Mouse (Mus musculus): ENCODE data around the gene Prkce. TPM values are rescaled to one million over a fixed set of nuclear protein-coding genes. Genes with fewer than 3 reads are reported as not detected.

The Prkce gene
- polyA plus RNA-seq, 1 experiment from 2014 or later, result 2.0 TPM

GRCm38 (mm10) chr17:86639279-86639678 is 471.7 kb downstream of the Prkce start:
- Histone ChIP-seq H3K9me3 (ENCODE audit: low read length) (no peaks in the 10 kb centered on the region), H3K36me3 (replicated peaks; ENCODE audit: insufficient read depth, low read length) (no peaks in the 10 kb centered on the region), H3K27me3 (ENCODE audit: insufficient read depth, low read length) (no peaks in the 10 kb centered on the region), H3K4me3 (ENCODE audit: low read depth, low read length) (no peak overlapping the region), H3K4me1 (ENCODE audit: insufficient read depth) (no peaks in the 10 kb centered on the region), H3K9ac (replicated peaks) (no peak overlapping the region), H3K27ac (ENCODE audit: low read depth) (no peak overlapping the region), H3K4me2 (ENCODE audit: low read depth, low read length) (no peak overlapping the region)
- no peak for ATAC-seq
- no peak for DNase-seq
- 83% methylated on average over 3 of the region's 3 CpGs for WGBS (ENCODE audit: insufficient replicate concordance)
- TF ChIP-seq EP300 (IDR thresholded peaks at IDR 0.05; ENCODE audit: low read depth), result no peak
- no peak for TF ChIP-seq CTCF (IDR thresholded peaks at IDR 0.05; ENCODE audit: low read depth)

DNA sequence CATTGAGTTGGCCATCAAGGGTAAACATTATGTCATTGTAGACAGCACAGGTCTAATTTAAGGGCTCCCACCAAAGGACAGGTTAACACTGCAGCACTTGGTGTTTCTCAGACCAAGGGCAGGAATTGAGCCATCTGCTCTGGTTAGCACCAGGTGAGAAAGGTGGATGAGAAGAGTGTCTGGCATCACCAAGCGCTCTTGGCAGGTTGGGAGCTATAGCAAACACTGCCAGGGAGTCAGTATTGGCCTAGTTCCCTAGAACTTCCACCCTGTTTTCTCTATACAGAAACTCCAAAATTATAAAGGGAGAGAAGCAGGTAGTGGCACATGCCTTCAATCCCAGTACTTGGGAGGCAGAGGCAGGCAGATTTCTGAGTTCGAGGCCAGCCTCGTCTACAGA is 479.6 kb downstream of the Prkce start:
- Histone ChIP-seq H3K9me3 (ENCODE audit: low read length) (no peaks in the 10 kb centered on the region), H3K36me3 (replicated peaks; ENCODE audit: insufficient read depth, low read length) (no peaks in the 10 kb centered on the region), H3K9ac (replicated peaks) (no peak overlapping the region), H3K4me1 (ENCODE audit: insufficient read depth) (no peaks in the 10 kb centered on the region), H3K4me3 (ENCODE audit: low read depth, low read length) (no peak overlapping the region), H3K27ac (ENCODE audit: low read depth) (no peak overlapping the region), H3K4me2 (ENCODE audit: low read depth, low read length) (no peak overlapping the region), H3K27me3 (ENCODE audit: insufficient read depth, low read length) (no peaks in the 10 kb centered on the region)
- no peak for TF ChIP-seq EP300 (IDR thresholded peaks at IDR 0.05; ENCODE audit: low read depth)
- TF ChIP-seq CTCF (IDR thresholded peaks at IDR 0.05; ENCODE audit: low read depth), result no peak
- no peak for DNase-seq
- no peak for ATAC-seq
- WGBS (ENCODE audit: insufficient replicate concordance), result 82% methylated on average over 3 of the region's 3 CpGs

DNA sequence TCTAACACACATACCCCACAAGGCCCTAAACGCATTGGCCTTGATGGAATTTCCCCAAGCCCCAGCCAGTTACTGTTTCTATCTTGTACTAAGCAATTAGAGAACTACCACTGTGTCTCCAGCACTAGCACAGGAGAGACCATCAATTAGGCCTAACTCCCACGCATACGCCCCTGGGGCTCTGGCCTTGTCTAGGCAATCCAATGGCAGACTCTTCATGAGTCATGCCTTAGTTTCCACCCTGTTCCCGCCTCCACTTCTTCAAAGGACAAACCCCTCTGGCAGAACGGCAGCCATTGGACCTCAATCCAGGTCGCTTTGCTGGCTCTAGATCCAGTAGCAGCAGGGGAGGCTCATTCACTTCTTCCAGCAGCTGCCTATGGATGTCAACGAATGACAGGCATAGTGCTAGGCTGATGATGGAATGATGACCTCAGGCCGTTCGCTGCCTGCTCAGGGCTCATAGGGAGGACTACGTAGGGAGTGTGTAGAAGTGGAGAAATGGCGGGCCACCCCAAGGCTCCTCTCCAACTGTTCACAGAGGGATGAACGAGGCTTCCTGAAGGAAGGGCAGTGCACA is 481.4 kb downstream of the Prkce start:
- Histone ChIP-seq H3K27me3 (ENCODE audit: insufficient read depth, low read length) (no peaks in the 10 kb centered on the region), H3K9me3 (ENCODE audit: low read length) (no peaks in the 10 kb centered on the region), H3K4me3 (ENCODE audit: low read depth, low read length) (no peak overlapping the region), H3K36me3 (replicated peaks; ENCODE audit: insufficient read depth, low read length) (no peaks in the 10 kb centered on the region), H3K4me2 (ENCODE audit: low read depth, low read length) (no peak overlapping the region), H3K9ac (replicated peaks) (no peak overlapping the region), H3K27ac (ENCODE audit: low read depth) (no peak overlapping the region), H3K4me1 (ENCODE audit: insufficient read depth) (no peaks in the 10 kb centered on the region)
- WGBS (ENCODE audit: insufficient replicate concordance), result 84% methylated on average over 12 of the region's 12 CpGs
- DNase-seq (no peak), ATAC-seq (no peak)
- TF ChIP-seq EP300 (IDR thresholded peaks at IDR 0.05; ENCODE audit: low read depth) (no peak), CTCF (IDR thresholded peaks at IDR 0.05; ENCODE audit: low read depth) (no peak)

DNA sequence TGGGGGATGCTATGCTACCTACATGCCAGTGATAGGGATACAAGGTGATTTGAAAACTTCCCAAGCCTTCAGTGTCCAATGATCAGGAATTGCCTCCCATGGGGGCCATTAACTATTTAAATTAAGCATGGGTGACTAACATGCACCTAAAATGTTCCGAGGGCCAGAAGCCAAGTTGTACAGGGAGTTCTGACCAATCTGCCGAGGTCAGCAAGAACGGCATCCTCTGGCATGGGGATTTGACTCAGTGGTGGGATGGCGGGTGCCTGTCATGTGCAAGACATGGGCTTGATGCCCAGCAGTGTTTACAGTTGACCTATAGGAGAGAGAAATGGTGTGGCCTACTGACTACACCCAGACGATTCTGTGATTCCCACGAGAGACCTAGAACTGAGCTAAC is 482.7 kb downstream of the Prkce start:
- no peak for ATAC-seq
- Histone ChIP-seq H3K4me3 (ENCODE audit: low read depth, low read length) (no peak overlapping the region), H3K9ac (replicated peaks) (no peak overlapping the region), H3K4me1 (ENCODE audit: insufficient read depth) (no peaks in the 10 kb centered on the region), H3K27ac (ENCODE audit: low read depth) (no peak overlapping the region), H3K27me3 (ENCODE audit: insufficient read depth, low read length) (no peaks in the 10 kb centered on the region), H3K9me3 (ENCODE audit: low read length) (no peaks in the 10 kb centered on the region), H3K36me3 (replicated peaks; ENCODE audit: insufficient read depth, low read length) (no peaks in the 10 kb centered on the region), H3K4me2 (ENCODE audit: low read depth, low read length) (no peak overlapping the region)
- TF ChIP-seq CTCF (IDR thresholded peaks at IDR 0.05; ENCODE audit: low read depth) (no peak), EP300 (IDR thresholded peaks at IDR 0.05; ENCODE audit: low read depth) (no peak)
- 81% methylated on average over 6 of the region's 6 CpGs for WGBS (ENCODE audit: insufficient replicate concordance)
- DNase-seq, result no peak

DNA sequence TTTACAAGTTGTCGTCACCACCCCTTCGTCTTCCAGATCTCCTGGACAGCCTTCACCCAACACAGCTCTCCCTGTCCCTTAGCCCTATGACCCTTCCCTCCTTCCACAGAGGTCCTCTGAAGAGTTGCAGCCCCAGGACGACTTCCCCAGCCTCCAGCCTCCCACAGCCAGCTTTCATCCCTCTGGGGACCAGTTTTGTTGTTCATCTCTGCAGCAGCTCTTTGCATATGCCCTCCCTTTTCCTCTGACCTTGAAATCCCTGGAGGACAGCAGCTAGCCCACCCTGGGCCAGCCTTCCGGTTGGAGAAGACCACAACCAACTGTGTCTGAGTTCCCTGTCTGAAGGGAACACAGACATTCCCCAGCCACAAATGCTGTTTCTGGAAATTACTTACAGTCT is 483.5 kb downstream of the Prkce start:
- no peak overlapping the region for H3K27ac ChIP-seq (ENCODE audit: low read depth)
- no peaks in the 10 kb centered on the region; the same call in 1 of the 2 replicates for H3K36me3 ChIP-seq (replicated peaks; ENCODE audit: insufficient read depth, low read length)
- H3K27me3 ChIP-seq (ENCODE audit: insufficient read depth, low read length), result no peaks in the 10 kb centered on the region
- DNase-seq, result no peak
- no peaks in the 10 kb centered on the region for H3K4me1 ChIP-seq (ENCODE audit: insufficient read depth)
- no peak for ATAC-seq
- 57% methylated on average over 4 of the region's 4 CpGs for WGBS (ENCODE audit: insufficient replicate concordance)
- H3K4me3 ChIP-seq (ENCODE audit: low read depth, low read length), result no peak overlapping the region
- H3K4me2 ChIP-seq (ENCODE audit: low read depth, low read length), result no peak overlapping the region
- H3K9ac ChIP-seq (replicated peaks), result no peak overlapping the region
- no peaks in the 10 kb centered on the region for H3K9me3 ChIP-seq (ENCODE audit: low read length)
- no peak for TF ChIP-seq EP300 (IDR thresholded peaks at IDR 0.05; ENCODE audit: low read depth)
- no peak for TF ChIP-seq CTCF (IDR thresholded peaks at IDR 0.05; ENCODE audit: low read depth)

DNA sequence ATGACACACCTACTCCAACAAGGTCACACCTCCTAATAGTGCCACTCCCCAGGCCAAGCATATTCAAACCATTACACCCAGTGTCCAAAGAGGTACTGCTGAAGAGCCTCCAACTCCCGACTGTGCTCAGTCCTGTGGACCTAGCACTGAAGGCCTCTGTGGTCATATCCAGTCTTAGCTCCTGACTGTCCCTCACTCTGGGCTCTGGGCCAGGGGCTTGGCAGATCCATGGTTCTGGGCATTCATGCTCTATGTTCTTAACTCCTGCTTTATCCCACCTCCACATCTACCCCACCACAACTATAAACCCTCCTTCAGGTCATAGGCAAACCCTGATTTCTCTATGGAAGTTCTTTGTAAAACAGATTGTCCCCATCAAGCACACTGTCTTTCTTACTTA is 485.2 kb downstream of the Prkce start:
- Histone ChIP-seq H3K4me1 (ENCODE audit: insufficient read depth) (no peaks in the 10 kb centered on the region), H3K27me3 (ENCODE audit: insufficient read depth, low read length) (no peaks in the 10 kb centered on the region), H3K36me3 (replicated peaks; ENCODE audit: insufficient read depth, low read length) (no peaks in the 10 kb centered on the region; the same call in 1 of the 2 replicates), H3K4me3 (ENCODE audit: low read depth, low read length) (no peak overlapping the region), H3K9me3 (ENCODE audit: low read length) (no peaks in the 10 kb centered on the region), H3K9ac (replicated peaks) (no peak overlapping the region), H3K4me2 (ENCODE audit: low read depth, low read length) (no peak overlapping the region), H3K27ac (ENCODE audit: low read depth) (no peak overlapping the region)
- WGBS (ENCODE audit: insufficient replicate concordance), result 79% methylated on average over 1 of the region's 1 CpGs
- no peak for DNase-seq
- TF ChIP-seq CTCF (IDR thresholded peaks at IDR 0.05; ENCODE audit: low read depth) (no peak), EP300 (IDR thresholded peaks at IDR 0.05; ENCODE audit: low read depth) (no peak)
- no peak for ATAC-seq

- no peak for TF ChIP-seq CTCF (IDR thresholded peaks at IDR 0.05; ENCODE audit: low read depth)
- no peak for TF ChIP-seq EP300 (IDR thresholded peaks at IDR 0.05; ENCODE audit: low read depth)
- no peak overlapping the region for H3K4me3 ChIP-seq (ENCODE audit: low read depth, low read length)
- DNase-seq (no peak), ATAC-seq (no peak)
- 72% methylated on average over 5 of the region's 5 CpGs for WGBS (ENCODE audit: insufficient replicate concordance)
- H3K4me2 ChIP-seq (ENCODE audit: low read depth, low read length), result no peak overlapping the region
- H3K9me3 ChIP-seq (ENCODE audit: low read length), result no peaks in the 10 kb centered on the region
- no peak overlapping the region for H3K9ac ChIP-seq (replicated peaks)
- no peaks in the 10 kb centered on the region; the same call in 1 of the 2 replicates for H3K36me3 ChIP-seq (replicated peaks; ENCODE audit: insufficient read depth, low read length)
- no peaks in the 10 kb centered on the region for H3K4me1 ChIP-seq (ENCODE audit: insufficient read depth)
- no peaks in the 10 kb centered on the region for H3K27me3 ChIP-seq (ENCODE audit: insufficient read depth, low read length)
- H3K27ac ChIP-seq (ENCODE audit: low read depth), result no peak overlapping the region
Observed at GRCm38 (mm10) chr17:86656369-86656768, 488.8 kb downstream of the Prkce start.
